Mouse (Mus musculus): ENCODE results near the gene Rapgefl1. TPM values are rescaled to one million over a fixed set of nuclear protein-coding genes. Genes with fewer than 3 reads are reported as not detected.

The Rapgefl1 gene
- total and polyA plus RNA-seq, 3 experiments, result 0.08 to 0.29 TPM; not detected in 1

DNA sequence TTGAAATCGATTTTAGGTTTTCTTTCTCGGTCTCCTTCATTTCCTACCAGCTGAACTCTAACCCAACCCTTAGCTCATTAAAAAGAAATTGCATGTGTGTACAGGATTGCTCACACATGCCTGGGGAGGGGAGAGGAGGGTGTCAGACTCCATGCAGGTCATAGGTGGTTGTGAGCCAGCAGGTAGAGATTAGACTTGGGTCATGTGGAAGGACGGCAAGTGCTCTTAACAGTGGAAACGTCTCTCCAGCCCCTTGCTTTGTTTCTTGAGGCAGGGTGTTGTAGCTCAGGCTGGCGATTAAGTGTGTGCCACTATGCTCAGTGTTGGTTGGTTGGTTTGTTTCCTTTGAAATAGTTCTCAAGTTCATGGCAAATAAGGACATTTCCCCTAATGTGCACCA is 34.2 kb downstream of the Rapgefl1 start:
- in situ Hi-C loops (cut with MboI; ENCODE audit: low pct_ligation_motif_present, low pct_unique_long_range_greater_than_20kb, low sequenced_read_pairs) (no loop called here), dilution Hi-C loops (cut with MboI; ENCODE audit: extremely low pct_ligation_motif_present, extremely low pct_unique_long_range_greater_than_20kb, low sequenced_read_pairs) (no loop called here)
- no peak for DNase-seq (ENCODE audit: extremely low read depth)
- H3K4me2 ChIP-seq (ENCODE audit: insufficient read depth, low read depth, poor library complexity, severe bottlenecking), result no peak overlapping the region
- H3K27me3 ChIP-seq (replicated peaks), result no peaks in the 10 kb centered on the region
- no peak for TF ChIP-seq RCOR1 (conservative IDR thresholded peaks at IDR 0.05; ENCODE audit: low read depth, low read length)
- no peak for TF ChIP-seq BHLHE40 (IDR thresholded peaks at IDR 0.05; ENCODE audit: low read depth, low read length)
- H3K9me3 ChIP-seq (replicated peaks; ENCODE audit: low read length), result no peaks in the 10 kb centered on the region
- no peak overlapping the region for H3K27ac ChIP-seq (ENCODE audit: insufficient read depth, low read depth)
- no peak overlapping the region for H3K4me3 ChIP-seq (replicated peaks in 1 of 3; ENCODE audit: low read depth in 2 of 3, low read length in 2 of 3, poor library complexity in 1 of 3)
- no peak overlapping the region for H3K9ac ChIP-seq (ENCODE audit: insufficient read depth, low read depth)
- H3K79me2 ChIP-seq (replicated peaks; ENCODE audit: control insufficient read depth, extremely low read depth, insufficient read depth, poor library complexity, severe bottlenecking), result peaks cover 11% of the 10 kb centered on the region
- H3K4me1 ChIP-seq (ENCODE audit: control insufficient read depth in 1 of 2, insufficient read depth in 2 of 2), result no peaks in the 10 kb centered on the region
- peaks cover 37 to 88% of the 10 kb centered on the region in 2 experiments for H3K36me3 ChIP-seq (replicated peaks in 1 of 2; ENCODE audit: control insufficient read depth in 1 of 2, insufficient read depth in 1 of 2, low read length in 1 of 2)

DNA sequence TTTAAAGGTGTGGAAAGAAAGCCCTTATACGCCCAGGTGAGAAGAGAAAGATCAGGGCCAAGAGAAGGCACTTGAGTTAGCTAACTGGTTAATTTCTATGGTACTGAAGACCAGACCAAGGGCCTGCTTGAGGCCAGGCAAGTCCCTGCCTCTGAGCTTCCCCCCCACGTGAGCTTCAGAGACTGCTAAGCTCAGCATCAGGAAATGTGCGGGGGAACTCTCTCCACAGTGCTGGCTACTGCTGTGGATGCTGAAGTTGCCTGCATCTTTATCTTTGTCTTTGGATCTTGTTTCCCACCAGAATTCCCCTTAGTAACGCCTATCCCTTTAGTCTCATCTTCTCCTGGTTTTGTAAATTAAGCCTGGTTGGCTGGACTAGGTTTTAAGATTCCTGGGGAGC is 34.8 kb downstream of the Rapgefl1 start:
- Histone ChIP-seq H3K9ac (ENCODE audit: insufficient read depth, low read depth) (no peak overlapping the region), H3K27me3 (replicated peaks) (no peaks in the 10 kb centered on the region), H3K27ac (ENCODE audit: insufficient read depth, low read depth) (no peak overlapping the region), H3K4me1 (ENCODE audit: control insufficient read depth in 1 of 2, insufficient read depth in 2 of 2) (no peaks in the 10 kb centered on the region), H3K9me3 (replicated peaks; ENCODE audit: low read length) (no peaks in the 10 kb centered on the region), H3K4me3 (replicated peaks in 1 of 3; ENCODE audit: low read depth in 2 of 3, low read length in 2 of 3, poor library complexity in 1 of 3) (no peak overlapping the region), H3K79me2 (replicated peaks; ENCODE audit: control insufficient read depth, extremely low read depth, insufficient read depth, poor library complexity, severe bottlenecking) (peaks cover 14% of the 10 kb centered on the region), H3K36me3 (replicated peaks in 1 of 2; ENCODE audit: control insufficient read depth in 1 of 2, insufficient read depth in 1 of 2, low read length in 1 of 2) (peaks cover 35 to 83% of the 10 kb centered on the region in 2 experiments), H3K4me2 (ENCODE audit: insufficient read depth, low read depth, poor library complexity, severe bottlenecking) (no peak overlapping the region)
- DNase-seq (ENCODE audit: extremely low read depth), result no peak
- no peak for TF ChIP-seq NELFE (IDR thresholded peaks at IDR 0.05; ENCODE audit: low read depth, low read length)
- dilution Hi-C loops (cut with MboI; ENCODE audit: extremely low pct_ligation_motif_present, extremely low pct_unique_long_range_greater_than_20kb, low sequenced_read_pairs) (no loop called here), in situ Hi-C loops (cut with MboI; ENCODE audit: low pct_ligation_motif_present, low pct_unique_long_range_greater_than_20kb, low sequenced_read_pairs) (no loop called here)

DNA sequence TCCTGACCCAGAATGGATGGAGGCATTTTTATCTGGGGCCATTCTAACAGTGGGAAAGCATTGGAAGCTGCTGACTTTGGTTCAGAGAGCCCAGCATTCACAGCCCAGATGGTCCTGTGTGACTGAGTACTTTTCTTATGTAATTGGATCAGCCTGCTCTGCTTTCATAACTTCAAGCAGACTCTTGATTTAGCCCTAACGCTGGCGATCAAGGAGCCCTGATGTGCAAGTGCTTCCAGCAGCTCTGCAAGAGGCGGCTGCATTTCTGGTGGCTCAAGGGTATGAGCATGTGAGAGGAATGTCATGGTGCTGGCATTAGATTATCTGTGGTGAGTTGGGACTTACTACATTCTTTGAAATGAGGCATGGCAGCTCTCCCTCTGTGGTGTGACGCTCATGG is 35.5 kb downstream of the Rapgefl1 start:
- H3K4me2 ChIP-seq (ENCODE audit: insufficient read depth, low read depth, poor library complexity, severe bottlenecking), result no peak overlapping the region
- H3K9me3 ChIP-seq (replicated peaks; ENCODE audit: low read length), result no peaks in the 10 kb centered on the region
- dilution Hi-C loops (cut with MboI; ENCODE audit: extremely low pct_ligation_motif_present, extremely low pct_unique_long_range_greater_than_20kb, low sequenced_read_pairs), result no loop called here
- H3K27ac ChIP-seq (ENCODE audit: insufficient read depth, low read depth), result no peak overlapping the region
- H3K9ac ChIP-seq (ENCODE audit: insufficient read depth, low read depth), result no peak overlapping the region
- no peak for TF ChIP-seq UBTF (IDR thresholded peaks at IDR 0.05; ENCODE audit: low read depth, low read length)
- TF ChIP-seq NRF1 (IDR thresholded peaks at IDR 0.05; ENCODE audit: low read depth, low read length), result no peak
- TF ChIP-seq POLR2AphosphoS2 (IDR thresholded peaks at IDR 0.05; ENCODE audit: low read depth, low read length), result no peak
- TF ChIP-seq NELFE (IDR thresholded peaks at IDR 0.05; ENCODE audit: low read depth, low read length), result no peak
- no peak for TF ChIP-seq MEF2A (IDR thresholded peaks at IDR 0.05; ENCODE audit: borderline replicate concordance, low read depth, low read length)
- no peak for TF ChIP-seq ZNF384 (IDR thresholded peaks at IDR 0.05; ENCODE audit: low read depth, low read length)
- no peak for TF ChIP-seq ZMIZ1 (IDR thresholded peaks at IDR 0.05; ENCODE audit: low read depth, low read length)
- TF ChIP-seq JUN (IDR thresholded peaks at IDR 0.05; ENCODE audit: insufficient read depth, low read depth, low read length), result no peak
- TF ChIP-seq MXI1 (IDR thresholded peaks at IDR 0.05; ENCODE audit: low read depth, low read length), result no peak
- TF ChIP-seq CHD1 (IDR thresholded peaks at IDR 0.05; ENCODE audit: low read depth, low read length), result no peak
- TF ChIP-seq MAX (IDR thresholded peaks at IDR 0.05; ENCODE audit: low read length), result no peak
- no peak for TF ChIP-seq GABPA (IDR thresholded peaks at IDR 0.05; ENCODE audit: insufficient replicate concordance, low read depth, low read length)
- no peak for TF ChIP-seq RAD21 (IDR thresholded peaks at IDR 0.05; ENCODE audit: low read depth, low read length)
- TF ChIP-seq EP300 (IDR thresholded peaks at IDR 0.05; ENCODE audit: low read length), result no peak
- no peak for TF ChIP-seq CTCF (conservative IDR thresholded peaks at IDR 0.05 in 1 of 2, IDR thresholded peaks at IDR 0.05 in 1 of 2; ENCODE audit: low read depth in 2 of 2, low read length in 2 of 2)
- no peak for TF ChIP-seq USF2 (conservative IDR thresholded peaks at IDR 0.05; ENCODE audit: low read depth, low read length)
- TF ChIP-seq TCF12 (IDR thresholded peaks at IDR 0.05; ENCODE audit: low read depth, low read length), result no peak
- no peaks in the 10 kb centered on the region for H3K4me1 ChIP-seq (ENCODE audit: control insufficient read depth in 1 of 2, insufficient read depth in 2 of 2)
- H3K27me3 ChIP-seq (replicated peaks), result no peaks in the 10 kb centered on the region
- peaks cover 17% of the 10 kb centered on the region for H3K79me2 ChIP-seq (replicated peaks; ENCODE audit: control insufficient read depth, extremely low read depth, insufficient read depth, poor library complexity, severe bottlenecking)
- no peak for DNase-seq (ENCODE audit: extremely low read depth)
- in situ Hi-C loops (cut with MboI; ENCODE audit: low pct_ligation_motif_present, low pct_unique_long_range_greater_than_20kb, low sequenced_read_pairs), result no loop called here
- peaks cover 31 to 83% of the 10 kb centered on the region in 2 experiments for H3K36me3 ChIP-seq (replicated peaks in 1 of 2; ENCODE audit: control insufficient read depth in 1 of 2, insufficient read depth in 1 of 2, low read length in 1 of 2)
- no peak overlapping the region for H3K4me3 ChIP-seq (replicated peaks in 1 of 3; ENCODE audit: low read depth in 2 of 3, low read length in 2 of 3, poor library complexity in 1 of 3)
